Mouse (Mus musculus): ENCODE measurements around the gene Ubap2l. TPM values are rescaled to one million over a fixed set of nuclear protein-coding genes. Genes with fewer than 3 reads are reported as not detected.

Ubap2l gene
- polyA plus RNA-seq, 1 experiment from 2014 or later, result 214 TPM

GRCm38 (mm10) chr3:89961436-89961835 lies 91.0 kb downstream of the Ubap2l start:
- no peak overlapping the region for H3K9ac ChIP-seq (ENCODE audit: low read length)
- WGBS, result 60% methylated on average over 4 of the region's 4 CpGs

GRCm38 (mm10) chr3:89960469-89960868 lies 92.0 kb downstream of the Ubap2l start:
- peak; percentile 89 for DNase-seq (ENCODE audit: low spot score)
- H3K4me2 ChIP-seq (ENCODE audit: low read length), result peak overlapping the region; percentile 91
- H3K9ac ChIP-seq (ENCODE audit: low read length), result peak overlapping the region; percentile 44
- ATAC-seq (replicated peaks; ENCODE audit: low FRiP score, low TSS enrichment, low read depth), result peak; percentile 85
- H3K27ac ChIP-seq (ENCODE audit: low read depth), result no peak overlapping the region
- peaks cover 32% of the 10 kb centered on the region for H3K4me1 ChIP-seq (replicated peaks; ENCODE audit: control insufficient read depth, insufficient read depth, low read length)
- WGBS, result under 1% methylated on average over 30 of the region's 30 CpGs
- peak overlapping the region; percentile 48 for H3K4me3 ChIP-seq (ENCODE audit: low read depth, low read length)
- no peaks in the 10 kb centered on the region for H3K27me3 ChIP-seq (replicated peaks; ENCODE audit: control insufficient read depth, insufficient read depth, low read length)
- peaks cover 29% of the 10 kb centered on the region for H3K36me3 ChIP-seq (ENCODE audit: control insufficient read depth, insufficient read depth, low read length)
- no peaks in the 10 kb centered on the region for H3K9me3 ChIP-seq (ENCODE audit: control insufficient read depth, low read length)

More at GRCm38 (mm10) chr3:89961436-89961835, 91.0 kb downstream of the Ubap2l start:
- Histone ChIP-seq H3K4me3 (ENCODE audit: low read depth, low read length) (0 out of 2 replicates have a peak overlapping the region, but pooled peaks have one; percentile 85), H3K27ac (ENCODE audit: low read depth) (0 out of 2 replicates have a peak overlapping the region, but pooled peaks have one; percentile 94), H3K36me3 (ENCODE audit: control insufficient read depth, insufficient read depth, low read length) (peaks cover 20% of the 10 kb centered on the region), H3K4me1 (replicated peaks; ENCODE audit: control insufficient read depth, insufficient read depth, low read length) (peaks cover 32% of the 10 kb centered on the region), H3K4me2 (ENCODE audit: low read length) (peak overlapping the region; percentile 91), H3K27me3 (replicated peaks; ENCODE audit: control insufficient read depth, insufficient read depth, low read length) (no peaks in the 10 kb centered on the region), H3K9me3 (ENCODE audit: control insufficient read depth, low read length) (no peaks in the 10 kb centered on the region)
- ATAC-seq (replicated peaks; ENCODE audit: low FRiP score, low TSS enrichment, low read depth), result no peak
- DNase-seq (ENCODE audit: low spot score), result no peak

- H3K27me3 ChIP-seq (replicated peaks; ENCODE audit: control insufficient read depth, insufficient read depth, low read length), result no peaks in the 10 kb centered on the region
- ATAC-seq (replicated peaks; ENCODE audit: low FRiP score, low TSS enrichment, low read depth), result no peak
- H3K4me1 ChIP-seq (replicated peaks; ENCODE audit: control insufficient read depth, insufficient read depth, low read length), result peaks cover 26% of the 10 kb centered on the region
- no peak for DNase-seq (ENCODE audit: low spot score)
- no peak overlapping the region for H3K4me3 ChIP-seq (ENCODE audit: low read depth, low read length)
- no peaks in the 10 kb centered on the region for H3K9me3 ChIP-seq (ENCODE audit: control insufficient read depth, low read length)
- 82% methylated on average over 4 of the region's 4 CpGs for WGBS
- peaks cover 37% of the 10 kb centered on the region for H3K36me3 ChIP-seq (ENCODE audit: control insufficient read depth, insufficient read depth, low read length)
- no peak overlapping the region for H3K4me2 ChIP-seq (ENCODE audit: low read length)
- H3K27ac ChIP-seq (ENCODE audit: low read depth), result no peak overlapping the region
- H3K9ac ChIP-seq (ENCODE audit: low read length), result no peak overlapping the region
Observed at GRCm38 (mm10) chr3:89959435-89959834, 93.0 kb downstream of the Ubap2l start.

- Histone ChIP-seq H3K27me3 (replicated peaks; ENCODE audit: control insufficient read depth, insufficient read depth, low read length) (no peaks in the 10 kb centered on the region), H3K36me3 (ENCODE audit: control insufficient read depth, insufficient read depth, low read length) (peaks cover 49% of the 10 kb centered on the region), H3K27ac (ENCODE audit: low read depth) (no peak overlapping the region), H3K9me3 (ENCODE audit: control insufficient read depth, low read length) (no peaks in the 10 kb centered on the region), H3K4me3 (ENCODE audit: low read depth, low read length) (no peak overlapping the region), H3K4me2 (ENCODE audit: low read length) (no peak overlapping the region), H3K4me1 (replicated peaks; ENCODE audit: control insufficient read depth, insufficient read depth, low read length) (peaks cover 25% of the 10 kb centered on the region), H3K9ac (ENCODE audit: low read length) (no peak overlapping the region)
- no peak for ATAC-seq (replicated peaks; ENCODE audit: low FRiP score, low TSS enrichment, low read depth)
- 95% methylated on average over 9 of the region's 9 CpGs for WGBS
- no peak for DNase-seq (ENCODE audit: low spot score)
Observed at GRCm38 (mm10) chr3:89957880-89958279, 94.5 kb downstream of the Ubap2l start.

- no peak overlapping the region for H3K4me2 ChIP-seq (ENCODE audit: low read length)
- DNase-seq (ENCODE audit: low spot score), result no peak
Observed at GRCm38 (mm10) chr3:89956177-89956971, 96.1 kb downstream of the Ubap2l start.

GRCm38 (mm10) chr3:89953420-89953819 lies 99.0 kb downstream of the Ubap2l start:
- peaks cover 93% of the 10 kb centered on the region for H3K36me3 ChIP-seq (ENCODE audit: control insufficient read depth, insufficient read depth, low read length)
- ATAC-seq (replicated peaks; ENCODE audit: low FRiP score, low TSS enrichment, low read depth), result no peak

More at GRCm38 (mm10) chr3:89956177-89956971, 96.1 kb downstream of the Ubap2l start:
- no peak overlapping the region for H3K4me3 ChIP-seq (ENCODE audit: low read depth, low read length)
- WGBS, result 89% methylated on average over 7 of the region's 7 CpGs
- ATAC-seq (replicated peaks; ENCODE audit: low FRiP score, low TSS enrichment, low read depth), result no peak
- H3K27me3 ChIP-seq (replicated peaks; ENCODE audit: control insufficient read depth, insufficient read depth, low read length), result no peaks in the 10 kb centered on the region
- no peak overlapping the region for H3K9ac ChIP-seq (ENCODE audit: low read length)
- no peak overlapping the region for H3K27ac ChIP-seq (ENCODE audit: low read depth)
- H3K36me3 ChIP-seq (ENCODE audit: control insufficient read depth, insufficient read depth, low read length), result peaks cover 64% of the 10 kb centered on the region
- H3K4me1 ChIP-seq (replicated peaks; ENCODE audit: control insufficient read depth, insufficient read depth, low read length), result peaks cover 14% of the 10 kb centered on the region
- no peaks in the 10 kb centered on the region for H3K9me3 ChIP-seq (ENCODE audit: control insufficient read depth, low read length)

More at GRCm38 (mm10) chr3:89953420-89953819, 99.0 kb downstream of the Ubap2l start:
- H3K27ac ChIP-seq (ENCODE audit: low read depth), result no peak overlapping the region
- no peak overlapping the region for H3K4me3 ChIP-seq (ENCODE audit: low read depth, low read length)
- no peaks in the 10 kb centered on the region for H3K4me1 ChIP-seq (replicated peaks; ENCODE audit: control insufficient read depth, insufficient read depth, low read length)
- peak; percentile 91 for DNase-seq (ENCODE audit: low spot score)
- 2% methylated on average over 4 of the region's 4 CpGs for WGBS
- no peak overlapping the region for H3K4me2 ChIP-seq (ENCODE audit: low read length)
- no peaks in the 10 kb centered on the region for H3K9me3 ChIP-seq (ENCODE audit: control insufficient read depth, low read length)
- no peak overlapping the region for H3K9ac ChIP-seq (ENCODE audit: low read length)
- no peaks in the 10 kb centered on the region for H3K27me3 ChIP-seq (replicated peaks; ENCODE audit: control insufficient read depth, insufficient read depth, low read length)

MicroRNAs within 50 kb of the gene (microRNA counts, 519-probe panel; counts per million panel counts)
- microRNA mmu-miR-190b, result 3,970 counts per million, percentile 59 among the panel's probes with 10 or more counts

Small RNAs within 50 kb of the gene (microRNA-seq; reads per million reads assigned to microRNA genes)
- gene Mir190b (12.6 reads per million, percentile 42 among the genes with 10 or more reads in this experiment), gene Mir7669 (2.2 reads per million, percentile 24 among the genes with 10 or more reads in this experiment)

Other genes starting within 250 kb of the Ubap2l start
- 4.2 TPM in 2 replicates for gene She, start 221.3 kb downstream of the Ubap2l start, polyA plus RNA-seq (2014; fragmentation: Nextera tagmentation; extraction: Ambion mirVana)
- 1.5 and 1.6 TPM in 2 replicates for gene Il6ra, start 139.4 kb downstream of the Ubap2l start, polyA plus RNA-seq (2014; fragmentation: Nextera tagmentation; extraction: Ambion mirVana)
- gene Atp8b2, start 89.1 kb downstream of the Ubap2l start, polyA plus RNA-seq (2014; fragmentation: Nextera tagmentation; extraction: Ambion mirVana), result 14.1 and 14.9 TPM in 2 replicates
- 121 and 126 TPM in 2 replicates for gene Hax1, start 53.8 kb downstream of the Ubap2l start, polyA plus RNA-seq (2014; fragmentation: Nextera tagmentation; extraction: Ambion mirVana)
- 166 and 175 TPM in 2 replicates for gene 4933434E20Rik, start 992 bp downstream of the Ubap2l start, polyA plus RNA-seq (2014; fragmentation: Nextera tagmentation; extraction: Ambion mirVana)
- gene Tpm3, start 20.0 kb upstream of the Ubap2l start, polyA plus RNA-seq (2014; fragmentation: Nextera tagmentation; extraction: Ambion mirVana), result 574 and 579 TPM in 2 replicates
- 0.50 and 0.53 TPM in 2 replicates for gene Nup210l, start 51.5 kb upstream of the Ubap2l start, polyA plus RNA-seq (2014; fragmentation: Nextera tagmentation; extraction: Ambion mirVana)
- gene Rps27, start 161.0 kb upstream of the Ubap2l start, polyA plus RNA-seq (2014; fragmentation: Nextera tagmentation; extraction: Ambion mirVana), result 2,123 and 2,244 TPM in 2 replicates
- 10.2 and 12.3 TPM in 2 replicates for gene Rab13, start 161.1 kb upstream of the Ubap2l start, polyA plus RNA-seq (2014; fragmentation: Nextera tagmentation; extraction: Ambion mirVana)
- gene Jtb, start 179.0 kb upstream of the Ubap2l start, polyA plus RNA-seq (2014; fragmentation: Nextera tagmentation; extraction: Ambion mirVana), result 112 and 114 TPM in 2 replicates
- gene Creb3l4, start 190.9 kb upstream of the Ubap2l start, polyA plus RNA-seq (2014; fragmentation: Nextera tagmentation; extraction: Ambion mirVana), result 5.8 and 6.9 TPM in 2 replicates
- gene Slc39a1, start 195.5 kb upstream of the Ubap2l start, polyA plus RNA-seq (2014; fragmentation: Nextera tagmentation; extraction: Ambion mirVana), result 101 and 104 TPM in 2 replicates
- gene Crtc2, start 201.5 kb upstream of the Ubap2l start, polyA plus RNA-seq (2014; fragmentation: Nextera tagmentation; extraction: Ambion mirVana), result 17.3 and 17.5 TPM in 2 replicates
- gene Dennd4b, start 212.6 kb upstream of the Ubap2l start, polyA plus RNA-seq (2014; fragmentation: Nextera tagmentation; extraction: Ambion mirVana), result 3.6 and 4.9 TPM in 2 replicates
- 15.5 and 16.0 TPM in 2 replicates for gene Gatad2b, start 240.6 kb upstream of the Ubap2l start, polyA plus RNA-seq (2014; fragmentation: Nextera tagmentation; extraction: Ambion mirVana)